Mouse (Mus musculus) heart, postnatal 25 days (tissue): ENCODE data around the gene Sox18. TPM values are rescaled to one million over a fixed set of nuclear protein-coding genes. Genes with fewer than 3 reads are reported as not detected.

Source experiments
- DNase-seq: peaks from one replicate; pipeline ENCODE4 v3.0.0; 2022; ENCODE audit warnings: low spot score
- intact Hi-C: fragments of 180-260 bp; cut with DNase I; formaldehyde crosslinking; loops from one replicate; pipeline ENCODE4 v1.15.1; 2025
- total RNA-seq, 2 experiments: library from RNA; stranded (reverse); gene quantifications; 2 replicates each; pipeline ENCODE4 v1.2.3; 2021

Sox18 gene
- total RNA-seq = 10 to 100 TPM; 40.2 to 56.9 TPM

GRCm38 (mm10) chr2:181671326-181671725 lies at the start of gene Sox18:
Sox18 (minus strand) TSS chr2:181671640.
- intact Hi-C loops = loop anchor here (10.0 kb wide), 1 partner anchor 187 kb away; no protein-coding TSS in a partner anchor
- peak; percentile 76 for DNase-seq

GRCm38 (mm10) chr2:181721200-181721599 lies 49.8 kb upstream of the Sox18 start:
- intact Hi-C loops = loop anchor here (5.0 kb wide), 1 partner anchor 41 kb away; the partner anchor contains the start of gene Myt1
- no peak for DNase-seq

GRCm38 (mm10) chr2:181720061-181720460 lies 48.6 kb upstream of the Sox18 start:
- no peak for DNase-seq
- intact Hi-C loops = loop anchor here (5.0 kb wide), 1 partner anchor 42 kb away; the partner anchor contains the start of gene Myt1

- intact Hi-C loops = no loop called here
- no peak for DNase-seq
Observed at GRCm38 (mm10) chr2:181716991-181717390, 45.6 kb upstream of the Sox18 start.

- DNase-seq = no peak
- intact Hi-C loops = no loop called here
Observed at GRCm38 (mm10) chr2:181715382-181715781, 43.9 kb upstream of the Sox18 start.

GRCm38 (mm10) chr2:181714903-181715326 lies 43.5 kb upstream of the Sox18 start, which contains the start of gene Oprl1:
Oprl1 (plus strand) TSS chr2:181715016.
- DNase-seq = no peak
- intact Hi-C loops = loop anchor here (5.0 kb wide), 1 partner anchor 643 kb away; no protein-coding TSS in a partner anchor

- DNase-seq = no peak
- intact Hi-C loops = loop anchor here (5.0 kb wide), 1 partner anchor 641 kb away; no protein-coding TSS in a partner anchor
Observed at GRCm38 (mm10) chr2:181713749-181714148, 42.3 kb upstream of the Sox18 start.

- intact Hi-C loops = loop anchor here (2.0 kb wide), 1 partner anchor 26 kb away; the partner anchor contains the start of gene Tcea2
- no peak for DNase-seq
Observed at GRCm38 (mm10) chr2:181706668-181707067, 35.2 kb upstream of the Sox18 start.

- DNase-seq = no peak
- intact Hi-C loops = no loop called here
Observed at GRCm38 (mm10) chr2:181698241-181698640, 26.8 kb upstream of the Sox18 start, which contains the start of gene Lkaaear1. Lkaaear1 (minus strand) TSS chr2:181698442.

- intact Hi-C loops = no loop called here
- DNase-seq = no peak
Observed at GRCm38 (mm10) chr2:181696801-181697420, 25.5 kb upstream of the Sox18 start.

- intact Hi-C loops = no loop called here
- no peak for DNase-seq
Observed at GRCm38 (mm10) chr2:181695776-181696175, 24.3 kb upstream of the Sox18 start.

GRCm38 (mm10) chr2:181694581-181694980 lies 23.1 kb upstream of the Sox18 start:
- DNase-seq = no peak
- intact Hi-C loops = no loop called here

- intact Hi-C loops = no loop called here
- DNase-seq = peak; percentile 76
Observed at GRCm38 (mm10) chr2:181693339-181694280, 22.2 kb upstream of the Sox18 start, which contains the start of gene Rgs19. Rgs19 (minus strand) TSS chr2:181693977.

- DNase-seq = no peak
- intact Hi-C loops = no loop called here
Observed at GRCm38 (mm10) chr2:181692304-181692703, 20.9 kb upstream of the Sox18 start.

- DNase-seq = no peak
- intact Hi-C loops = no loop called here
Observed at GRCm38 (mm10) chr2:181691571-181691970, 20.1 kb upstream of the Sox18 start.

GRCm38 (mm10) chr2:181691083-181691482 lies 19.6 kb upstream of the Sox18 start:
- intact Hi-C loops = no loop called here
- no peak for DNase-seq

GRCm38 (mm10) chr2:181689466-181690160 lies 18.2 kb upstream of the Sox18 start:
- no peak for DNase-seq
- intact Hi-C loops = no loop called here

GRCm38 (mm10) chr2:181687586-181687985 lies 16.1 kb upstream of the Sox18 start:
- intact Hi-C loops = no loop called here
- no peak for DNase-seq

- DNase-seq = no peak
- intact Hi-C loops = no loop called here
Observed at GRCm38 (mm10) chr2:181685686-181686085, 14.2 kb upstream of the Sox18 start.

- no peak for DNase-seq
- intact Hi-C loops = no loop called here
Observed at GRCm38 (mm10) chr2:181684713-181685112, 13.3 kb upstream of the Sox18 start.
